Mouse (Mus musculus) adrenal gland, postnatal 36 days (tissue): Measurements from ENCODE around the gene Ttc28. TPM values are rescaled to one million over a fixed set of nuclear protein-coding genes. Genes with fewer than 3 reads are reported as not detected.

Source experiments
- DNase-seq, 2 experiments: peaks; one replicate each; pipeline ENCODE4 v3.0.0; 2021; ENCODE audit warnings: mixed read lengths in 1 of 2
- total RNA-seq, 2 experiments: library from RNA; stranded (reverse); gene quantifications; 2 replicates each; pipeline ENCODE4 v1.2.3; 2021

Gene Ttc28
- total RNA-seq, 2 experiments from 2014 or later, result 18.5 to 21.9 TPM

GRCm38 (mm10) chr5:111050135-111050534 lies 170.5 kb downstream of the Ttc28 start:
- no peak for DNase-seq

GRCm38 (mm10) chr5:111054380-111054779 lies 174.8 kb downstream of the Ttc28 start:
- DNase-seq, result no peak

GRCm38 (mm10) chr5:111054848-111055428 lies 175.3 kb downstream of the Ttc28 start:
- DNase-seq, result no peak

GRCm38 (mm10) chr5:111055507-111055906 lies 175.9 kb downstream of the Ttc28 start:
- no peak for DNase-seq

- no peak for DNase-seq
Measured at GRCm38 (mm10) chr5:111057084-111057483, 177.5 kb downstream of the Ttc28 start.

GRCm38 (mm10) chr5:111058401-111059139 lies 179.0 kb downstream of the Ttc28 start:
- no peak for DNase-seq

GRCm38 (mm10) chr5:111059140-111059921 lies 179.7 kb downstream of the Ttc28 start:
- peak in 1 of 2 experiments; percentile 47 for DNase-seq

- no peak for DNase-seq
Measured at GRCm38 (mm10) chr5:111060246-111060745, 180.7 kb downstream of the Ttc28 start.

- no peak for DNase-seq
Measured at GRCm38 (mm10) chr5:111063155-111063554, 183.6 kb downstream of the Ttc28 start.

- no peak for DNase-seq
Measured at GRCm38 (mm10) chr5:111063991-111064390, 184.4 kb downstream of the Ttc28 start.

GRCm38 (mm10) chr5:111065770-111066169 lies 186.2 kb downstream of the Ttc28 start:
- DNase-seq, result peak in 1 of 2 experiments; percentile 19

- no peak for DNase-seq
Measured at GRCm38 (mm10) chr5:111069503-111069902, 189.9 kb downstream of the Ttc28 start.

- DNase-seq, result no peak
Measured at GRCm38 (mm10) chr5:111069931-111070330, 190.3 kb downstream of the Ttc28 start.

- DNase-seq, result no peak
Measured at GRCm38 (mm10) chr5:111070361-111070760, 190.8 kb downstream of the Ttc28 start.

GRCm38 (mm10) chr5:111073316-111073736 lies 193.7 kb downstream of the Ttc28 start:
- DNase-seq, result no peak

- no peak for DNase-seq
Measured at GRCm38 (mm10) chr5:111074050-111074449, 194.4 kb downstream of the Ttc28 start.

GRCm38 (mm10) chr5:111075841-111076240 lies 196.2 kb downstream of the Ttc28 start:
- DNase-seq, result peak; percentile 62 to 71

GRCm38 (mm10) chr5:111077261-111077660 lies 197.7 kb downstream of the Ttc28 start:
- no peak for DNase-seq

GRCm38 (mm10) chr5:111080601-111081000 lies 201.0 kb downstream of the Ttc28 start:
- DNase-seq, result no peak

- no peak for DNase-seq
Measured at GRCm38 (mm10) chr5:111085849-111086248, 206.2 kb downstream of the Ttc28 start.

- DNase-seq, result no peak
Measured at GRCm38 (mm10) chr5:111096750-111097149, 217.1 kb downstream of the Ttc28 start.
